Mouse (Mus musculus): ENCODE results near the gene Selenot.
"Not testable (repeated sequence)": the region's sequence is repeated elsewhere in the genome, so short reads cannot be mapped to it uniquely, and the experiment has no call there.

Selenot gene

DNA sequence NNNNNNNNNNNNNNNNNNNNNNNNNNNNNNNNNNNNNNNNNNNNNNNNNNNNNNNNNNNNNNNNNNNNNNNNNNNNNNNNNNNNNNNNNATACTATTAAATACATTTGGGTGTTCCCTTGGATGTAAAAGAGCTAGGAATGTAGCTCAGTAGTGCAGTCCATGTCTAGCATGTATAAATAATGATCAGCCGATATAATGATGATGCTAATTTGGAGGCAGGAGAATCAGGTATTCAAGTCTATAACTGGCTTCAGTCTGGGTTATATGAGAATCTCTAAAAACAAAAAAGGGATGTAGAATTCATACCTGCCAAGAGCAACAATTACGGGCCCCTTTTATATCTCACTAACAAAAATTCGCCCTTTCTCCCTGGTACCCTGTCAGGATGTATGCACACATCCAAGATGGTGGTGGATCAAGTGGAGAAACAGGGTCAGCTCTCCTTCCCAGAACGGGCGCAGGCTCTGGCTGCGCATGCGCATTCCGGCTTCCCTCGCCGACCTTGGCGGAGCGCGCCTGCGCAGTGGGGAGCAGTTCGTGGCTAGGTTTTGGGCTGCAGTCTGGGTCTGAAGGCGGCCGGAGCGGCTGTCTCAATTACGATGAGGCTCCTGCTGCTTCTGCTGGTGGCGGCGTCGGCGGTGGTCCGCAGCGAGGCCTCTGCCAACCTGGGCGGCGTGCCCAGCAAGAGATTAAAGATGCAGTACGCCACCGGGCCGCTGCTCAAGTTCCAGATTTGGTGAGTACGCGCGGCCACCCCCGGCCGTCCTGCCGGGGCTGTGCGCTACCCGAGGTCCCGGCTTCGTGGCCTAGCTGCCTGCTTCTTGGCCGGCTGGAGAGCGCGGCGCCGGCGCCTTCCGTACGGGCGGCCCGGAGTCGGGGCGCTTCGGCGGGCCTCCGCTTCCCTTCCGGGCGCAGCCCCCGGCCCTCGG, at the start of gene Selenot:
Selenot (plus strand) TSS at position 500 of the 930 bp plus-strand sequence.
- DNase-seq (ENCODE audit: low spot score in 2 of 2), result peak; percentile 96 to 99

- no peak for DNase-seq (ENCODE audit: low spot score in 2 of 2)
Measured at GRCm38 (mm10) chr3:58536573-58536972, 39.9 kb upstream of the Selenot start.

DNA sequence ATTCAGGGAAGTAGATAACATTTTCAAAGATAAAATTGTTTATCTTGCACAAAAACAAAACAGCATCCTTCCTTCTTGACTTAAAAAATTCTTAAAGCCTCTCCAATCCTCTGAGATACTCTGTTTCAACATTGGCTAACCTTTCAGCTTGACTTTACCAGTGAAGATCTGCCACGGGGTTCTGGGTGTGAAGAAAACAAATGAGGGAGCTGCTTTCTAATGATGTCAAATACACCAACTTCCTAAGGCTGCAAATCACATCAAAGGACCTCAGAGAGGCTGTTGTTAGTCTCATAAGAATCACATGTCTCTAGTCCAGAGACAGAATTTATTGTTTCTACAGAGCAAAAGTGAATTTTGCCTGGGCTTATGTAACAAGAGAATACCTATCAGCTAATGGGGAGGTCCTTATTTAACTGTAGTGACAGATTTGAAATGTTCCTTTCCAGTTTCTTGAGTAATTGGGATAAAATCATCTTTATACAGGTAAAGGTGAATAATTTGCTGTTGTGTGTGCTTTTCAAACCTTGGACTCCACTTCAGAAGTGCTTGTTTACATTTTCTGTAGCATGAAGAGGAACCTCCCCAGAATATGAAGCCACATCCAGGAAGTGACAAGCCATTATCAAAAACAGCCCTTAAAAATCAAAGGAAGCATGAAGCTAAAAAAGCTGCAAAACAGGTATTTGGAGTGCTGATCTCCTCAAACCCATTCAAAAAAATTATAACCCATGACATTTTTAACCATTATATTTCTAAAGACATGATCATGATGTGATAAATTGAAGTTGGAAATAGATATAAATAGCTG, 24.2 kb upstream of the Selenot start:
- DNase-seq (ENCODE audit: low spot score in 2 of 2), result no peak

- no peak for DNase-seq (ENCODE audit: low spot score in 2 of 2)
Measured at GRCm38 (mm10) chr3:58556649-58557048, 19.8 kb upstream of the Selenot start.

- no peak for DNase-seq (ENCODE audit: low spot score in 2 of 2)
Measured at GRCm38 (mm10) chr3:58559887-58560286, 16.5 kb upstream of the Selenot start.

DNA sequence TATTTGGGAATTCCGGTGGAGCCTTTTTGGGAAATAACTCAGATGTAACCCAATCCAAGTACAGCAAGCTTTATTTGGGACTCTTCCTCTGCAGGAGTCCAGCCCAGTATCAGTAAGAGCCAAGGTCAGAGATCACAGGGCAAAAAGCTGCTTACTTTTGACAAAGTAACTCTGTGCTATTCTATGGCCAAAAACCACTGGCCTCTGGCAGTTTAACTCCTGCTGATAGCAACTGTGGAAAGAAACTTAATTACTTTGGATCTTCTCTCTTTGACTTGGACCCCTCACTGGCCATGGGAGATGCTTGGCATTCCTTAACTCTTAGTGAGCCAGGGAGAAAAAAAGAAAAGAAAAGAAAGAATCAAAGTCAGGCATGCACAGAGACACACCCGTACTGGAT, 15.0 kb upstream of the Selenot start:
- DNase-seq (ENCODE audit: low spot score in 2 of 2), result no peak

GRCm38 (mm10) chr3:58570821-58571220, 5.6 kb upstream of the Selenot start:
- no peak for DNase-seq (ENCODE audit: low spot score in 2 of 2)

DNA sequence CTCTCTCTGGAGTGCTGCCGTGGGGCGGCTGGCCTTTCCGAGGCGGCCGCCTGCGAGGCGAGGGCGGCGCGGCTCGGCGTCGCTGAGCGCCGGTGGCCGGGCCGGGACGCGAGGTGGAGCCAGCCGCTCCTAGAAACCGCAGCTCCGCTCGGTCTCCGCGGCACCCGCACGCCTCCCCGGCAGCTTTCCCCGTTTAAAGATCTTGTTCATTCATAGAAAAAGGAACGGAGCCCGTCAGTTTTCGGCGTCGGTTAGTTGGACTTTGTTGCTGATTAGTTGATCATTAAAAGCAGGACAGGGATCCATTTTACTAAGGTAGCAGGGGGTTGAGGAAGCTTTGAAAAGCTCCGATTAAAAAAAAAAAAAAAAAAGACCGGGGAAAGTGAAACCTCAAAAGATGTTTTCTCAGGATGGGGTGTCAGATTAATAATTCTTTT, 649 bp downstream of the Selenot start:
- DNase-seq (ENCODE audit: low spot score in 2 of 2), result peak in 1 of 2 experiments; percentile 60

DNA sequence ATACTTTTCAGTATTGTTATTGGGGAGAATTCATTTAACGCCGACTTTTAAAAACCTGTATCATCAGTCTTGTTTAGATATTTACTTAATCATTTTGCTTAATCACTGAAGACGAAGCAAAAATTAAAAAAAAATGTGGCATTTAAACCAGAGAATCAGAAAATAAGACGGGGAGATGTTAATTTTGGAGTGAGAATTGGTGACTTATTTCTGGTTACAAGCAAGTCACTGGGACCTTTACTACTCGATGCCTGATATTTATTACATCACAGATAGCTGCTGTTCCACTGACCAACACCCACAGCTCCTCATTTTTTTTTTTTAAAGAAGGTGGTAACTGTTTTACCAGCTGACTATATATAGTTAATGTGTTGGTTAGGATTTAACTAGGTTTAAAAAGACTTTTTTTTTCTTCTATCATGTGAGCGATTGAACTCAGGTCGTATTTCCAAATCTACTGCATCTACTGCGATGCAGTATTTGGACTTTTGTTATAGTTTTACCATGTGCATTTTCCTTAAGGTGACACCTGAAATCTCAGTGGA, 1.1 kb downstream of the Selenot start:
- no peak for DNase-seq (ENCODE audit: low spot score in 2 of 2)

GRCm38 (mm10) chr3:58581530-58581929, 5.1 kb downstream of the Selenot start:
- DNase-seq (ENCODE audit: low spot score in 2 of 2), result no peak

- no peak for DNase-seq (ENCODE audit: low spot score in 2 of 2)
Measured at GRCm38 (mm10) chr3:58582297-58582696, 5.9 kb downstream of the Selenot start.

DNA sequence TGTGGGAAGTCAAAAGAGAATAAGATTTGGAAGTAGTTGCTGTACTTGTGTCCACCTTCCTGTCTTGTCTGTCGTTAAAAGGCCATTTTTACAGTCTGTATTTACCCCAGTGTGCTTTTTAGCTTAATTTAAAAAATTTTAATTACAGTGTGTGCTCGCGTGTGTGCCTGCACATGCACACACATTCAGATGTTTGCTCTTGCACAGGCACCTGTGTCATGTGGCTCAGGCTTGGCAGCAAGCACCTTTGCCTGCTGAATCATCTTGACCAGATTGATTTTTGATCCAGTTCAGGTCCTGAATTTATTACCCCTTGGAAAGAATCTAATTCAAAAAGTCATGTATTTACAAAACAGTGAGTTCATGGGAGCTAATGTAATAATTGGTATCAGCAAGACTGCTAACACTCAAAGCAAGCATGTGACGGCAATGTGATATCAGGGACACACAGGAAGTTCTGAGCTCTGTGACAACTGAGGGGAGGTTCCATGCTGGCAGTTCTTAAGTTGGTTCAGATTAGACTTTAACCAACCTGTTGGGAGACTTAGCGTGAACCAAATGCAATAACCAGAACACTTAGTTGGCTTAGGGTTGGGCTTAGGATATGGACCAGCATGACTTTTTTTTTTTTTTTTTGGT, 6.5 kb downstream of the Selenot start:
- no peak for DNase-seq (ENCODE audit: low spot score in 2 of 2)

DNA sequence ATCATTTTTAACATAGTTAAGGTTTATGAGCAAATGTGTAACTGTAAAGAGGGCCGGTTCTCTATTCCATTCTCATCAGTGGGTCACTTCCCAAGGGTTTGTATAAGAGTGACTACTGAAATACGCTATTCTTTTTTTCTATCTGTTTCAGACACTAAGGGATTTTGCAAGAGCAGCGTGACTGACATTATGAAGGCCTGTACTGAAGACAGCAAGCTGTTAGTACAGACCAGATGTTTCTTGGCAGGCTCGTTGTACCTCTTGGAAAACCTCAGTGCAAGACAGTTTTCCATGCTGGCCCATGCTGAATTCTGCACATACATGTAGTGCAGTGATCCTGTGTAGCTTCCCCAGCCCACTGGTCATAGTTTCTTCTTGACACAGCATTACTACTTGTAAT, 14.1 kb downstream of the Selenot start:
- not testable (repeated sequence) for DNase-seq (ENCODE audit: low spot score in 2 of 2)

GRCm38 (mm10) chr3:58592666-58593065, 16.2 kb downstream of the Selenot start:
- not testable (repeated sequence) for DNase-seq (ENCODE audit: low spot score in 2 of 2)

- DNase-seq (ENCODE audit: low spot score in 2 of 2), result peak in 1 of 2 experiments; percentile 55
Measured at GRCm38 (mm10) chr3:58593623-58594022, 17.2 kb downstream of the Selenot start.

- no peak for DNase-seq (ENCODE audit: low spot score in 2 of 2)
Measured at GRCm38 (mm10) chr3:58608506-58608905, 32.1 kb downstream of the Selenot start.

- DNase-seq (ENCODE audit: low spot score in 2 of 2), result no peak
Measured at GRCm38 (mm10) chr3:58609985-58610384, 33.5 kb downstream of the Selenot start.

GRCm38 (mm10) chr3:58621066-58621465, 44.6 kb downstream of the Selenot start:
- no peak for DNase-seq (ENCODE audit: low spot score in 2 of 2)

DNA sequence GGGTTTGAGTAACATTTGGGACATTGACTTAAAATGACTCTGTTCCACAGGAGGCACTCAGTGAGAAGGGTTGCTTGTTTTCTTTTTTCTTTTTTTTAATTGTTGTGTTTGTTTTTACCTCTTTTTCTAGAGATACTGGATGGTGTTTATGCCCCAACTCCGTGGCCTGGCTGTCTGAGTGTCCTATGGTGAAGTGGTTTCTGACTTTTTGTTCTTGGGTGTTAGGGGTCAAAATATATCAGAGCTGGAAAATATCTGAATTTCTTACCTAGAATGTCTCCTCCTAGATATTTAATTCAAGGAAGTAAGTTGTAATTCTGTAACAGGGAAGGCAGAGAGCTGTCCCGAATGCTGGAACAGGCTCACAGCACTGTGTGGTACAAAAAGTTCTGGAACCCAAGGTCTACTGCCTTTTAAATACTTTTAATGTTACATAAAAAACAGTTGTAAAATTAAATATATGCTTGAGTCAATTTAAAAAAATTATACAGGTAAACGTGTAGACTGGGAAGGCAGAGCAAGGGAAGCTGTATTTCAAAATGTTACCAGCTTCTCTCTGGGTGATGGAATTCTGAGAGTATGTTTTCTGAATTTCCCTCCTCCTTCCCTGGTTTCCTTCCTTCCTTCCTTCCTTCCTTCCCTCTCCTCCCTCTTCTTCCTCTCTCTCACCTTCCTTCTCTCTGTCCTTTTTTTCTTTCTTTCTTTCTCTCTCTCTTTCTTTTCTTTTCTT, 46.4 kb downstream of the Selenot start:
- no peak for DNase-seq (ENCODE audit: low spot score in 2 of 2)

DNA sequence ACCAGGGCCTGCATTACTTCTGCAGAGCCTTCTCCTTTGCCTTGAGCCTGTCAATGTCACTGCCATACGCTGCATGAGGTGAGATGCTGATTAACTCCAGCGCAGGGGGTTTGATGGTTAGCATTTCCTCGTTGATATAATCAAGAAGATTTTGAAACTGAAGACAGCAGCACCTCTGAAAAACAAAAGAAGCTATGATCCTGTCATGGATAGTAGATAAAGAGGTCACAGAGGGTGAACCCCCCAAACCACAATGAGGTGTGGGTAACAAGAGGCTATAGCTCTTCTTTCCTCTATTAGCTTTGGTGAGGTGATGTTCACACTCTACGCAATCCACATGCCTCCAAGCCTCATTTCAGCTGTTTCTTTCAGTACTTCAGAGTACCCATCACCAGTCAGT, 48.5 kb downstream of the Selenot start:
- DNase-seq (ENCODE audit: low spot score in 2 of 2), result no peak

DNA sequence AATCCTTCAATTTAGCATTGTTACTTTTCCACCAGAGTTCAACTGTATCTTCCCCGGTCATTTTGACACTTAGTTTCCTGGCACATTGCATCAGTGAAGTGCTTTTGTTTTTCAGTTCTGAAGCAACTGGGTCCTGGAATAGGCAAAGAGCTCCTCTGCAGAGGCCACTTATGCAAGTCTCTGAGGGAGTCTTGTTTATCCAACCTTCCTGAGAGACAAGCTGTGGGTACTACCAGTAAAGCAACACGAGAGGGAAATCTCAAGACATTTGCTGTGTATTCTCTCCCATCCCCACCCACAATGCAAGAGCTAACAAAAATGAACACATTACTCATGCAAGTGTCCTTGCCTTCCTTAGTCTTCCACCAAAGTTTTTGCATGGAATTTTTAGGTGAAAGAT, 55.3 kb downstream of the Selenot start:
- no peak for DNase-seq (ENCODE audit: low spot score in 2 of 2)
